Mouse (Mus musculus): Measurements from ENCODE around the gene Spata7. TPM values are rescaled to one million over a fixed set of nuclear protein-coding genes. Genes with fewer than 3 reads are reported as not detected.
A peak's percentile ranks its signal among the peaks of the same experiment; 100 is the strongest.

Gene Spata7
- total and polyA plus RNA-seq, 2 experiments from 2014 or later: 32.2 to 35.4 TPM

- Histone ChIP-seq H3K9me3 (ENCODE audit: low read length) (no peaks in the 10 kb centered on the region), H3K27me3 (ENCODE audit: insufficient read depth, low read length) (no peaks in the 10 kb centered on the region), H3K4me3 (ENCODE audit: low read depth, low read length) (no peak overlapping the region), H3K27ac (ENCODE audit: low read depth, low read length) (no peak overlapping the region), H3K4me2 (ENCODE audit: low read depth) (no peak overlapping the region), H3K9ac (no peak overlapping the region), H3K4me1 (ENCODE audit: insufficient read depth) (no peaks in the 10 kb centered on the region), H3K36me3 (ENCODE audit: insufficient read depth) (peaks cover 23% of the 10 kb centered on the region)
- TF ChIP-seq CTCF (IDR thresholded peaks at IDR 0.05; ENCODE audit: low read depth): no peak
- WGBS: 81% methylated on average over 11 of the region's 11 CpGs
- DNase-seq (no peak), ATAC-seq (no peak)
Observed at GRCm38 (mm10) chr12:98683171-98683570, 55.2 kb downstream of the Spata7 start.

GRCm38 (mm10) chr12:98683574-98683973, 55.6 kb downstream of the Spata7 start:
- H3K27ac ChIP-seq (ENCODE audit: low read depth, low read length): no peak overlapping the region
- no peaks in the 10 kb centered on the region for H3K27me3 ChIP-seq (ENCODE audit: insufficient read depth, low read length)
- H3K4me2 ChIP-seq (ENCODE audit: low read depth): no peak overlapping the region
- TF ChIP-seq CTCF (IDR thresholded peaks at IDR 0.05; ENCODE audit: low read depth): no peak
- no peaks in the 10 kb centered on the region for H3K4me1 ChIP-seq (ENCODE audit: insufficient read depth)
- ATAC-seq: no peak
- no peak overlapping the region for H3K4me3 ChIP-seq (ENCODE audit: low read depth, low read length)
- WGBS: 77% methylated on average over 6 of the region's 6 CpGs
- H3K9ac ChIP-seq: no peak overlapping the region
- no peaks in the 10 kb centered on the region for H3K9me3 ChIP-seq (ENCODE audit: low read length)
- DNase-seq: no peak
- H3K36me3 ChIP-seq (ENCODE audit: insufficient read depth): peaks cover 23% of the 10 kb centered on the region

DNA sequence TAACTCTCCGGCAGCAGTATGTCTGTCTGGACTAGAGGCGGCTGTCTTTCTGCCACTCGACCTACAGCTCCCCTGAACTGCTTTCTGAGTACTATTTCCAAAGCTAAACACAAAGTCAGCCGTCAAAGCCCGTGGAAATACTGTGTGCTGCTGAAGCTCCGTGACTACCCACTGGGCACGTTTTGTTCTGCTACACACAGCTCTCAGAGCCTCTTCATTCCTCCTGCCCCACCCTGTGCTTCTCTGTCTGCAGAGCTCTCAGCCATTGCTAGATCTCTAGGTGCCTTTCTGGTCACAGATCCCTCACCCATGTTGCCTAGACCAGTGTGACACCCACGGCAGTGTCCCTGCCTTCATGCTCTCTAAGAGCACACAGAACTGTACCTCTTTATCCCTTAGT, 62.3 kb downstream of the Spata7 start:
- Histone ChIP-seq H3K27me3 (ENCODE audit: insufficient read depth, low read length) (no peaks in the 10 kb centered on the region), H3K4me1 (ENCODE audit: insufficient read depth) (no peaks in the 10 kb centered on the region), H3K4me2 (ENCODE audit: low read depth) (no peak overlapping the region), H3K9ac (no peak overlapping the region), H3K27ac (ENCODE audit: low read depth, low read length) (no peak overlapping the region), H3K4me3 (ENCODE audit: low read depth, low read length) (no peak overlapping the region), H3K36me3 (ENCODE audit: insufficient read depth) (peaks cover 9% of the 10 kb centered on the region; the same call in 1 of the 2 replicates), H3K9me3 (ENCODE audit: low read length) (no peaks in the 10 kb centered on the region)
- 86% methylated on average over 8 of the region's 8 CpGs for WGBS
- TF ChIP-seq CTCF (IDR thresholded peaks at IDR 0.05; ENCODE audit: low read depth): no peak
- DNase-seq (no peak), ATAC-seq (no peak)

DNA sequence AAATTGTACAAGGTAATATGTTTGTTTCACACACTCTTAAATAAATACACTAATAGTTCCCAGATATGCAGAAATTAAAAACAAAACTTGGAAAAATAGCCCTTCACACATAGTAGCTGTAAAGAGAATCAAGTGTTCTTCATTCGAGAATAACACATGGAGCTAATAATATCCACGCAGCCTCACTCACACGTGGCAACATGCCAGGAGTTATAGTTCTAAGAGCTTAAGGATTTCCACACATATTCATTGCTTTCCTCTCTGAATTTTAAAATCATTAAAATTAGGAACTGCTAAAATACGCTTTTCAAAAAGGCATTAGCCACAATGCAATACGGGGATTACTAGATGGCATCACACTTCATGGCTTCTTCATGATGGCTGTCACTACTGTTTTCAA, 69.2 kb downstream of the Spata7 start:
- H3K4me3 ChIP-seq (ENCODE audit: low read depth, low read length): no peak overlapping the region
- H3K4me2 ChIP-seq (ENCODE audit: low read depth): no peak overlapping the region
- no peak overlapping the region for H3K27ac ChIP-seq (ENCODE audit: low read depth, low read length)
- no peaks in the 10 kb centered on the region for H3K9me3 ChIP-seq (ENCODE audit: low read length)
- no peaks in the 10 kb centered on the region for H3K36me3 ChIP-seq (ENCODE audit: insufficient read depth)
- H3K9ac ChIP-seq: no peak overlapping the region
- TF ChIP-seq CTCF (IDR thresholded peaks at IDR 0.05; ENCODE audit: low read depth): no peak
- H3K27me3 ChIP-seq (ENCODE audit: insufficient read depth, low read length): no peaks in the 10 kb centered on the region
- 48% methylated on average over 5 of the region's 5 CpGs for WGBS
- DNase-seq (peak; percentile 59), ATAC-seq (0 out of 2 replicates have a peak, but pooled peaks have one; percentile 18)
- H3K4me1 ChIP-seq (ENCODE audit: insufficient read depth): no peaks in the 10 kb centered on the region

DNA sequence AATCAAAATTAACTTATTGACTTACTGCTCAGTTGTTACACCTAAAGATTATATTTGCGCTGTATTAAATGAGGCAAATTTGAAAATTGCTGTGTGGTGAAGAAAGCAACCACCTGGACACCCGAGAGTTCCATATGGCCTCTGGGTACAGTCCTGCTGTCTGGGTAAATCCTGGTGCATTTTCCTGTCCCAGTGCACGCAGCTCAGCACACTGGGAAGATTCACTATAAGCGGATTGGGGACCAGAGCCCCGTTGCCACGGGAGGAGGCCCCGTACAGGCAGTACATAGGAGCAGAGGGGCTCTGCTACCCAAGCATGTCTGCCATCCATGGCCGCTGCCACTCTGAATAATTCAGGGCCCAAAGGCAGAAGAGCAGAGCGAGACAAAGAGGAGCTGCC, 73.6 kb downstream of the Spata7 start:
- Histone ChIP-seq H3K4me2 (ENCODE audit: low read depth) (no peak overlapping the region), H3K27ac (ENCODE audit: low read depth, low read length) (no peak overlapping the region), H3K9me3 (ENCODE audit: low read length) (no peaks in the 10 kb centered on the region), H3K27me3 (ENCODE audit: insufficient read depth, low read length) (no peaks in the 10 kb centered on the region), H3K36me3 (ENCODE audit: insufficient read depth) (peaks cover 7% of the 10 kb centered on the region; the same call in 1 of the 2 replicates), H3K9ac (no peak overlapping the region), H3K4me3 (ENCODE audit: low read depth, low read length) (no peak overlapping the region), H3K4me1 (ENCODE audit: insufficient read depth) (no peaks in the 10 kb centered on the region)
- DNase-seq (peak; percentile 15), ATAC-seq (no peak)
- WGBS: 65% methylated on average over 9 of the region's 9 CpGs
- TF ChIP-seq CTCF (IDR thresholded peaks at IDR 0.05; ENCODE audit: low read depth): no peak

DNA sequence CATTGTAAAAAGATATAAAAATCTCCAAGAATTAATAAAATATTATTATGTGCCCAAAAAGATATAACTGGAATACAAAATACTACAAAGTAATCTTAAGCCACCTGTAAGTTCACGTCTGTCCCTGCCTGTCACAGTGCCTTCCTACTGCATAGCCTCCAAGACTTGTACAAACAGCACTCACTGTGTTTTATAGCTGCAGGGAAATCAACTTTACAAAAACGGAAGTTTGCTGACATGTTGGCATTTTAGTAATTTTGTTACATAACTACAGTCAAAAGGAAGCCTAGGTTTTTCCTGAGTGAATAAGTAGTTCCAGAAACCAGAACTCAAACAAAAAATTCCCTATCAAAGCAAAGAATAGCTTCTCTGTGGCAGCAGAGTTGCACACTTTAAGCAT, 75.6 kb downstream of the Spata7 start:
- ATAC-seq (no peak), DNase-seq (no peak)
- peaks cover 7% of the 10 kb centered on the region; the same call in 1 of the 2 replicates for H3K36me3 ChIP-seq (ENCODE audit: insufficient read depth)
- no peak overlapping the region for H3K27ac ChIP-seq (ENCODE audit: low read depth, low read length)
- no peaks in the 10 kb centered on the region for H3K4me1 ChIP-seq (ENCODE audit: insufficient read depth)
- WGBS: 77% methylated on average over 2 of the region's 2 CpGs
- H3K27me3 ChIP-seq (ENCODE audit: insufficient read depth, low read length): no peaks in the 10 kb centered on the region
- no peak for TF ChIP-seq CTCF (IDR thresholded peaks at IDR 0.05; ENCODE audit: low read depth)
- H3K9ac ChIP-seq: no peak overlapping the region
- no peak overlapping the region for H3K4me2 ChIP-seq (ENCODE audit: low read depth)
- H3K4me3 ChIP-seq (ENCODE audit: low read depth, low read length): no peak overlapping the region
- no peaks in the 10 kb centered on the region for H3K9me3 ChIP-seq (ENCODE audit: low read length)

- Histone ChIP-seq H3K9me3 (ENCODE audit: low read length) (no peaks in the 10 kb centered on the region), H3K9ac (no peak overlapping the region), H3K4me1 (ENCODE audit: insufficient read depth) (no peaks in the 10 kb centered on the region), H3K4me3 (ENCODE audit: low read depth, low read length) (no peak overlapping the region), H3K36me3 (ENCODE audit: insufficient read depth) (peaks cover 7% of the 10 kb centered on the region; the same call in 1 of the 2 replicates), H3K27me3 (ENCODE audit: insufficient read depth, low read length) (no peaks in the 10 kb centered on the region), H3K27ac (ENCODE audit: low read depth, low read length) (no peak overlapping the region), H3K4me2 (ENCODE audit: low read depth) (no peak overlapping the region)
- DNase-seq (no peak), ATAC-seq (no peak)
- TF ChIP-seq CTCF (IDR thresholded peaks at IDR 0.05; ENCODE audit: low read depth): no peak
- 64% methylated on average over 10 of the region's 10 CpGs for WGBS
Observed at GRCm38 (mm10) chr12:98703961-98704360, 76.0 kb downstream of the Spata7 start.
